Mouse (Mus musculus): Measurements from ENCODE around the gene Ssrp1. TPM values are rescaled to one million over a fixed set of nuclear protein-coding genes. Genes with fewer than 3 reads are reported as not detected.

Gene Ssrp1
- 203 TPM for polyA plus RNA-seq (2017; shearing (Covaris generic))

GRCm38 (mm10) chr2:85037047-85038026 is at the start of gene Ssrp1, which contains the start of gene P2rx3:
TSS of gene Ssrp1 (plus strand) at chr2:85037234.
TSS of gene P2rx3 (minus strand) at chr2:85037462.

DNA sequence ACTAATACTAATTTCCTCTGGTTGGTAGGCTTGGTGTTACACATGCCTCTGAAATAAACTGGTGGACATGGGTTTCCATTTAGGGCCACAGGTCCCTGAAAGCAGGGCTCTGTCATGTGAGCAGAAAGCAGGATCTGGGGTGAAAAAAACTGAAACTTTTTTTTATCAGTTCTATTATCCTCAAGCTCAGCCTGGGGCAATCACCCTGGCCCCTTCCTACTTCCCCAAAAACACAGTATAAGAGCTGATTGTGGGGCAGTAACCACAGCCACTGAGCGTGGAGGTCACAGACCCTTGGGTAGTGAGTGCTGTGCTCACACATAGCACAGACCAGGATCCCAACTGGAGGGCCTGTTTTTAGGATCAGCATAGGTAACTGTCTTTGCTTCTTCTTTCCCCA is 49.1 kb upstream of the Ssrp1 start, which contains the start of gene Prg3:
Prg3 (plus strand) TSS at position 286 of the 400 bp plus-strand sequence.

GRCm38 (mm10) chr2:85047596-85048167 is 10.6 kb downstream of the Ssrp1 start, which contains the start of gene Tnks1bp1:
TSS of gene Tnks1bp1 (plus strand) at chr2:85048022.

Other genes with a start within 250 kb of the Ssrp1 start
- 32.8 TPM for gene Ube2l6, start 238.4 kb upstream of the Ssrp1 start, polyA plus RNA-seq (2017; shearing (Covaris generic))
- gene Smtnl1, start 214.6 kb upstream of the Ssrp1 start, polyA plus RNA-seq (2017; shearing (Covaris generic)): not detected
- gene Timm10, start 210.2 kb upstream of the Ssrp1 start, polyA plus RNA-seq (2017; shearing (Covaris generic)): 31.1 TPM
- gene Slc43a1, start 198.4 kb upstream of the Ssrp1 start, polyA plus RNA-seq (2017; shearing (Covaris generic)): 7.9 TPM
- gene Rtn4rl2, start 150.5 kb upstream of the Ssrp1 start, polyA plus RNA-seq (2017; shearing (Covaris generic)): not detected
- 6.5 TPM for gene Slc43a3, start 100.7 kb upstream of the Ssrp1 start, polyA plus RNA-seq (2017; shearing (Covaris generic))
- not detected for gene Prg2, start 56.8 kb upstream of the Ssrp1 start, polyA plus RNA-seq (2017; shearing (Covaris generic))
- gene Prg3, start 49.0 kb upstream of the Ssrp1 start, polyA plus RNA-seq (2017; shearing (Covaris generic)): 0.26 TPM
- 0.55 TPM for gene P2rx3, start 228 bp downstream of the Ssrp1 start, polyA plus RNA-seq (2017; shearing (Covaris generic))
- gene Tnks1bp1, start 10.8 kb downstream of the Ssrp1 start, polyA plus RNA-seq (2017; shearing (Covaris generic)): 17.8 TPM
- not detected for gene Aplnr, start 99.0 kb downstream of the Ssrp1 start, polyA plus RNA-seq (2017; shearing (Covaris generic))
- gene Lrrc55, start 160.0 kb downstream of the Ssrp1 start, polyA plus RNA-seq (2017; shearing (Covaris generic)): not detected

Measured in CD4-positive, CD25-positive, alpha-beta regulatory T cell (primary cell).